Mouse (Mus musculus) NIH3T3 (cell line): ENCODE data around the gene Cox5b.

Experiments used
- DNase-seq: peaks from one replicate; pipeline ENCODE4 v3.0.0-alpha.2; 2012; ENCODE audit warnings: low read depth

The Cox5b gene

GRCm38 (mm10) chr1:36690671-36691235 lies 496 bp upstream of the Cox5b start:
- DNase-seq, result no peak

GRCm38 (mm10) chr1:36694871-36695270 lies 3.6 kb downstream of the Cox5b start:
- no peak for DNase-seq

- no peak for DNase-seq
Observed at GRCm38 (mm10) chr1:36696411-36696810, 5.2 kb downstream of the Cox5b start.

- DNase-seq, result no peak
Observed at GRCm38 (mm10) chr1:36697030-36697429, 5.8 kb downstream of the Cox5b start.

- no peak for DNase-seq
Observed at GRCm38 (mm10) chr1:36707166-36707565, 15.9 kb downstream of the Cox5b start.

- DNase-seq, result no peak
Observed at GRCm38 (mm10) chr1:36707797-36708196, 16.5 kb downstream of the Cox5b start.

- DNase-seq, result peak; percentile 22
Observed at GRCm38 (mm10) chr1:36708626-36709025, 17.4 kb downstream of the Cox5b start.

GRCm38 (mm10) chr1:36709055-36709853 lies 18.0 kb downstream of the Cox5b start:
- DNase-seq, result peak; percentile 63

GRCm38 (mm10) chr1:36709854-36710280 lies 18.6 kb downstream of the Cox5b start, which contains the start of gene 4933424G06Rik:
4933424G06Rik (plus strand) TSS chr1:36710149.
- DNase-seq, result peak; percentile 99

- no peak for DNase-seq
Observed at GRCm38 (mm10) chr1:36711104-36711503, 19.9 kb downstream of the Cox5b start.

- no peak for DNase-seq
Observed at GRCm38 (mm10) chr1:36714311-36714710, 23.1 kb downstream of the Cox5b start, which contains the start of gene Actr1b. Actr1b (minus strand) TSS chr1:36714422.

- DNase-seq, result no peak
Observed at GRCm38 (mm10) chr1:36718786-36719185, 27.5 kb downstream of the Cox5b start.

GRCm38 (mm10) chr1:36723146-36724056 lies 32.2 kb downstream of the Cox5b start:
- DNase-seq, result peak; percentile 57

- DNase-seq, result no peak
Observed at GRCm38 (mm10) chr1:36724057-36724431, 32.8 kb downstream of the Cox5b start.

- DNase-seq, result peak; percentile 94
Observed at GRCm38 (mm10) chr1:36737300-36737699, 46.1 kb downstream of the Cox5b start.

- DNase-seq, result no peak
Observed at GRCm38 (mm10) chr1:36739231-36739630, 48.0 kb downstream of the Cox5b start.

GRCm38 (mm10) chr1:36743046-36743445 lies 51.8 kb downstream of the Cox5b start:
- no peak for DNase-seq
